Mouse (Mus musculus) heart, embryonic 16.5 days (tissue): ENCODE measurements around the gene Gtdc1. TPM values are rescaled to one million over a fixed set of nuclear protein-coding genes. Genes with fewer than 3 reads are reported as not detected.

ENCODE experiments used
- ATAC-seq: fragments of 200-750 bp; cut with Nextera tagmentation; replicated peaks from 2 replicates; pipeline ENCODE4 v1.8.0; 2017; ENCODE audit warnings: moderate number of reproducible peaks; ENCODE audit not compliant: insufficient read depth, low FRiP score; ENCODE audit errors: extremely low read depth
- H3K27ac ChIP-seq: fragments of 300-500 bp; sonication (generic); 2 replicates; pipeline ENCODE4 v1.5.1; 2014; ENCODE audit warnings: mild to moderate bottlenecking, low read length, control low read depth, moderate library complexity
- H3K27me3 ChIP-seq: fragments of 300-500 bp; sonication (generic); 2 replicates; pipeline ENCODE4 v1.6.1; 2014; ENCODE audit warnings: low read length, mixed read lengths; ENCODE audit not compliant: control insufficient read depth, insufficient read depth
- H3K36me3 ChIP-seq: fragments of 300-500 bp; sonication (generic); 2 replicates; pipeline ENCODE4 v1.6.1; 2014; ENCODE audit not compliant: control insufficient read depth, insufficient read depth
- H3K4me1 ChIP-seq: fragments of 300-500 bp; sonication (generic); 2 replicates; pipeline ENCODE4 v1.6.1; 2014; ENCODE audit warnings: low read length, mixed read lengths; ENCODE audit not compliant: control insufficient read depth, insufficient read depth
- H3K4me2 ChIP-seq: fragments of 300-500 bp; sonication (generic); 2 replicates; pipeline ENCODE4 v1.6.1; 2014; ENCODE audit warnings: low read depth, mild to moderate bottlenecking, control low read depth, low read length
- H3K4me3 ChIP-seq: fragments of 300-500 bp; sonication (generic); 2 replicates; pipeline ENCODE4 v1.5.1; 2014; ENCODE audit warnings: mild to moderate bottlenecking, control low read depth, low read length
- H3K9ac ChIP-seq: fragments of 300-500 bp; sonication (generic); 2 replicates; pipeline ENCODE4 v1.6.1; 2014; ENCODE audit warnings: low read length, control low read depth
- H3K9me3 ChIP-seq: fragments of 300-500 bp; sonication (generic); replicated peaks from 2 replicates; pipeline ENCODE4 v1.6.1; 2016; ENCODE audit warnings: low read length; ENCODE audit not compliant: control insufficient read depth
- WGBS: fragments of 180-500 bp; shearing (Covaris S2); extraction: QIAGEN DNeasy Blood & Tissue Kit; methylation state at CpG from one replicate; pipeline ENCODE4 v1.1.7; 2014; 5-methylcytosine and 5-hydroxymethylcytosine counted together
- polyA plus RNA-seq: library from polyadenylated mRNA; unstranded; fragments of >200 nt; fragmentation: Nextera tagmentation; extraction: Ambion mirVana; gene quantifications from 2 replicates; pipeline ENCODE4 v1.2.1, GENCODE M21; 2015

Gtdc1 gene
- polyA plus RNA-seq, 1 experiment from 2014 or later = 10.9 TPM

DNA sequence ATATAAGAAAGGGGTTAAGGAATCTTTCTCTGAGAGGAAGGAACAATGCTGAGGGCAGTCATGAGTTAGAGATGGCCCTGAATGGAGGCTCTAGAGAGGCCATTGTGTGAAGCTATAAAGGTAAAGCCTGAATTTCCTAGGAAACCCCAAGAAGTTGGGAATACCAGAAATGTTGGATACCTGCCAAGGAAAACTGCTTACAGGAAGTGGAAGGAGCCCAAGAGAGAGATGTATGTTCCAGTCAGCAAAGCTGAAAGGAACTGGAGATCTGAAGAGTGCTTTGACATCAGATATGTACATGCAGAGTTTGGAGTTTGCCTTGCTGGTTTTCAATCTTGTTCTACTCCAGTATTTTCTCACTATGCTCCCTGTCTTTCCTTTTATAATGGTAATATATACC, 268.4 kb downstream of the Gtdc1 start:
- H3K4me3 ChIP-seq = no peak overlapping the region
- H3K4me2 ChIP-seq = no peak overlapping the region
- H3K9me3 ChIP-seq = no peaks in the 10 kb centered on the region
- no peak overlapping the region for H3K27ac ChIP-seq
- no peak overlapping the region for H3K9ac ChIP-seq
- ATAC-seq = no peak
- no peaks in the 10 kb centered on the region for H3K36me3 ChIP-seq
- no peaks in the 10 kb centered on the region for H3K4me1 ChIP-seq
- no peaks in the 10 kb centered on the region for H3K27me3 ChIP-seq

DNA sequence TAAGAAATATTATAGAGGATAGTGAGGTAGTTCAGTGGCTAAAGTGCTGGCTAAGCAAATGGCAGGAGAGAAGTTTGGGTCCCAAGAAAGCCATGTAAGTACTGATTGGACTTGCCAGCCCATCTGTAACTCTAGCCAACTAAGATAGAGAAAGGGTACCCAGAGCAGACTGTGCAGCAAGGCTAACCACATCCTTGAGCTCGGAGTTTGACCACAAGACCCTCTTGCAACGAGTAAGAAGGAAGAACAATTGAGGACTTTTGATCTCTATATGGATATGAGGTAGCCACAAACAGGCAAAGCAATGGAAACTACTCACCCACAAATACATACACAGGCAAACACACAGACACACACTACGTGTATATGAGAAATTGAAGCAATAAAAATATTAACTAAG, 278.9 kb downstream of the Gtdc1 start:
- H3K9me3 ChIP-seq = no peaks in the 10 kb centered on the region
- no peak overlapping the region for H3K9ac ChIP-seq
- H3K36me3 ChIP-seq = no peaks in the 10 kb centered on the region
- no peak overlapping the region for H3K27ac ChIP-seq
- no peak overlapping the region for H3K4me2 ChIP-seq
- H3K4me3 ChIP-seq = no peak overlapping the region
- no peaks in the 10 kb centered on the region for H3K27me3 ChIP-seq
- 75% methylated on average over 3 of the region's 3 CpGs for WGBS
- no peak for ATAC-seq
- H3K4me1 ChIP-seq = no peaks in the 10 kb centered on the region

DNA sequence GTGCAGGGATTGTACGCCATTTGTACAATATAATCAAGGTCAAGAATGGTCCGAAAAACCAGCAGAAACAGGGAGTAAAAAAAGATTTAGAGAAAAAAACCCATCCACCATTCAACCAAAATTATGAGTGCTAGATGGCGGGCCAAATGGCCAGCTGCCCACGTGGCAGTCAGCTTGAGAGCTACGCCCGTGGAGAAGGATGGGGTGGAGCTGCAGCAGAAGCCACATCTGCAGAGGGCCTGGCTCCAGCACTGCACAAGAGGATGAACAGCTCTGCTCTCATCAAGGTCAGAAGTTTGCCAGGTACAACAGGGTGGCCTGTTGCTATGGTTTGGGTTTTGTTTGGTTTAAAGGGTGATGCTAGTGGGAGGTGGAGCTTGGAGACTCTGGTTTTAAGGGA, 281.1 kb downstream of the Gtdc1 start:
- H3K4me3 ChIP-seq = no peak overlapping the region
- H3K27me3 ChIP-seq = no peaks in the 10 kb centered on the region
- no peak overlapping the region for H3K4me2 ChIP-seq
- no peak for ATAC-seq
- H3K36me3 ChIP-seq = no peaks in the 10 kb centered on the region
- no peaks in the 10 kb centered on the region for H3K9me3 ChIP-seq
- H3K27ac ChIP-seq = no peak overlapping the region
- whole genome bisulfite sequencing = 82% methylated on average over 6 of the region's 6 CpGs
- no peak overlapping the region for H3K9ac ChIP-seq
- H3K4me1 ChIP-seq = no peaks in the 10 kb centered on the region

DNA sequence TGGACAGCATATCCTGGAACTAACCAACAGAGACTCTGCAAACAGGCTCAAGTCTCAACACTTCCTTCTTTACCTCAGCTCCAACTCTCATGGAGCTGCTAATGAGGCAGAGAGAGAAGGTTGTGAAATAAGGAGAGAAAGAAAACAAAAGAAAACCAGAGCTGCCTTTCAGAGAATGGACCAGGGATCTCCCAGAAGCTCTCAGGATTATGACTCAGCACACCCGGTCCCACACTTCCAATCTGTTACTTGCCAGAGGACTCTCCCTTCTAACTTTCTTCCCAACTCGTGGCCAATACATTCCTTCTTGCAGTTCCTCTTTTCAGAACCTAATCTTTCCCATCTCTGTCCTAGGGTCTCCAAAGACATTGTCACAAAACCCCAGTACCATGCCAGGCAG, 288.1 kb downstream of the Gtdc1 start:
- no peak for ATAC-seq
- H3K4me3 ChIP-seq = no peak overlapping the region
- H3K4me1 ChIP-seq = no peaks in the 10 kb centered on the region
- H3K27ac ChIP-seq = no peak overlapping the region
- H3K9ac ChIP-seq = no peak overlapping the region
- WGBS = 38% methylated on average over 2 of the region's 2 CpGs
- no peak overlapping the region for H3K4me2 ChIP-seq
- no peaks in the 10 kb centered on the region; the same call in 1 of the 2 replicates for H3K36me3 ChIP-seq
- H3K9me3 ChIP-seq = no peaks in the 10 kb centered on the region
- H3K27me3 ChIP-seq = no peaks in the 10 kb centered on the region

DNA sequence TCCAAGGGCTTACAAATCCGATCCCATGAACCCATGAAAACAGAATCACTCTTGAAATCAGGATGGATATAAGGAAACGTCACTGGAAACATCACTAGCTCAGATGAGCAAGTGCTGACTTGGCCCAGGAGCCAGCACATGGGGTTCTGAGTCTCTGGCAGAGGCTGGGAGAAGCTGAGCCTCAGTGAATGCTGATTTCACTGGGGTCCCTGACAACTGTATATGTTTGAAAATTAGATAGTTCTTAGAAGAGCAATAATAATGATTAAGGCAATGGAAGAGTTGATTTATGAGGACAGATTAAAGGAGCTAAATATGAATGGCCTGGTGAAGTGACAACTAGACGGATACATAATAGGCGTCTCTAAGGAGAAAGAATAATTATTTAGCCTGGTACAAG, 289.3 kb downstream of the Gtdc1 start:
- ATAC-seq = no peak
- H3K27me3 ChIP-seq = no peaks in the 10 kb centered on the region
- H3K9ac ChIP-seq = no peak overlapping the region
- 83% methylated on average over 4 of the region's 4 CpGs for WGBS
- no peak overlapping the region for H3K27ac ChIP-seq
- H3K4me3 ChIP-seq = no peak overlapping the region
- H3K4me1 ChIP-seq = no peaks in the 10 kb centered on the region
- no peaks in the 10 kb centered on the region; the same call in 1 of the 2 replicates for H3K36me3 ChIP-seq
- no peaks in the 10 kb centered on the region for H3K9me3 ChIP-seq
- no peak overlapping the region for H3K4me2 ChIP-seq

DNA sequence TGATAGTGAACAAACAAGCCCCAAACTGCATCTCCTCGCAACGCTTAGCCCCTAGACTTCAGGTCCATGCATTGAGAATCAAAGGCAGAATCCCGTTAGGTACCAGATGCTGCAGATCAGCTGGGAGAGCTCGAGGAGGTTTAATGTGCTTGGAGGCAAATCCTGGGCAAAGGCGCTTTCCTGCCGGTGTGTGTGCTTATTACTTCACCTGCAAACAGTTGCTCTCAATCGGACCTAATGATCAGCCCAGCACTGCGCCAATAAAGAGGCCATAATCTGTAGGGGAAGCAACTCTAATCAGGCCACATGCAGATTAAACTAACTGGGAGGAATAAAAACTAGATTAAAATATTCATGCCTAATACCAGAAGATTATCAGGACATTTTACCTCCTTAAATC, 293.5 kb downstream of the Gtdc1 start:
- Histone ChIP-seq H3K4me3 (no peak overlapping the region), H3K9ac (no peak overlapping the region), H3K9me3 (no peaks in the 10 kb centered on the region), H3K4me2 (no peak overlapping the region), H3K36me3 (no peaks in the 10 kb centered on the region; the same call in 1 of the 2 replicates), H3K4me1 (no peaks in the 10 kb centered on the region), H3K27me3 (no peaks in the 10 kb centered on the region), H3K27ac (no peak overlapping the region)
- WGBS = 87% methylated on average over 8 of the region's 8 CpGs
- ATAC-seq = no peak

DNA sequence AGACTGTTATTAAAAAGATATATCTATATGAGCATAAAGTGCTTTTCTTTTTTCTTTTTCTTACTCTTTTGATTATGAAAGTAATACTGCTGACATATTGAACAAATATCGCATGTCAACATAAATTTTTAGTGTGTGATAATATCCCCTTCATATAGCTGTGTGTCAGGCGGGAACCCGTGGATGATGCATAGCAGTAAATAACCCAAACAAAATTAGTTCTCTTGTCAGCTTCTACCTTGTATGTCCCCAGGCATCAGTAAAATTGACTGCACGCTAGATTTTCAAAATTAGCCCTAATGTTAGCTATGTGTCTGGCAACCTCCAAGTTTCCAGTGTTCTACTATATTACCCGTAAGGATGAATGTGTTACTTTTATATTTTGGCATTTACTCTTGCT, 294.4 kb downstream of the Gtdc1 start:
- H3K27me3 ChIP-seq = no peaks in the 10 kb centered on the region
- ATAC-seq = no peak
- H3K4me2 ChIP-seq = no peak overlapping the region
- H3K9me3 ChIP-seq = no peaks in the 10 kb centered on the region
- no peaks in the 10 kb centered on the region; the same call in 1 of the 2 replicates for H3K36me3 ChIP-seq
- no peak overlapping the region for H3K4me3 ChIP-seq
- WGBS = 90% methylated on average over 5 of the region's 5 CpGs
- H3K4me1 ChIP-seq = no peaks in the 10 kb centered on the region
- no peak overlapping the region for H3K27ac ChIP-seq
- H3K9ac ChIP-seq = no peak overlapping the region

DNA sequence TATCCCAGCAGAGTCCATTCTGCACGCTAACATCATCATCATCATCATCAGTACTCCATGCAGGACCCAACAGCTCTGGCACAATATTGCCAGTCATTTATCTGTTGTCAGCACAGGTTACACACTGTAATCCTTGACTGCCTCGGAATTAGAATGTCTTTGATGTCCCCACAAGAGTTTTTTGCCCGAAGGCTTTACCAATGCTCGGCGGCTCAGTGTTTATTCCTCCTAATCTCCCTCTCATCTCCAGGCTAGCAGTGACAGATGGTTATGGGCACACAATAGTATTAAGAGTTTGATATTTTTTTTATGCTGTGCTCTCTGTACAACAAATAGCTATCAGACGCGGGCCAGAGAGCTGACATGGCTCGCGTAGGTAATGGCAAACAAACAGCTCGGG, 294.9 kb downstream of the Gtdc1 start:
- H3K4me1 ChIP-seq = no peaks in the 10 kb centered on the region
- no peak for ATAC-seq
- 82% methylated on average over 10 of the region's 10 CpGs for WGBS

DNA sequence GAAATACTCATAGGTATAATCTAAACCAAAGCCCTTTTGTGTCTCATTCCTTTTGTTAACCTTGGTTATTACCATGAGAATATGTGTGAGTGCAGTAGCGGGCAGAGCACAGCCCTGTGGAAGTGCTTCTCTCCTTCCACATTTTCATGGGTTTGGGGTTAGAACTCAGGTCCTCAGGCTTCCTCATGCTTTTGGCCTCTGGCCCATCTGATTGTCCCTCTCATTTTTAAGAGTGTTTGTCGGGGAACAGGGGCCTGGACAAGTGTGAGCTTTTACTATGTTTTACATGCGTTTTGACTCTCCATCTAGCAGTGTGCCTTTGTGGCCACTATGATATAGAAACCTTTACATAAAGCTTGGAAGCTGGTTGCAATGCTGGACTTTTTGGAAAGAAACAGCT, 296.4 kb downstream of the Gtdc1 start:
- WGBS = 61% methylated on average over 3 of the region's 3 CpGs
- H3K4me1 ChIP-seq = no peaks in the 10 kb centered on the region
- H3K27ac ChIP-seq = no peak overlapping the region
- no peak overlapping the region for H3K4me3 ChIP-seq
- no peaks in the 10 kb centered on the region; the same call in 1 of the 2 replicates for H3K36me3 ChIP-seq
- no peak overlapping the region for H3K4me2 ChIP-seq
- ATAC-seq = no peak
- no peaks in the 10 kb centered on the region for H3K27me3 ChIP-seq
- H3K9me3 ChIP-seq = no peaks in the 10 kb centered on the region
- no peak overlapping the region for H3K9ac ChIP-seq

More for the DNA sequence above, 294.9 kb downstream of the Gtdc1 start:
- Histone ChIP-seq H3K9me3 (no peaks in the 10 kb centered on the region), H3K4me2 (no peak overlapping the region), H3K9ac (no peak overlapping the region), H3K4me3 (no peak overlapping the region), H3K36me3 (no peaks in the 10 kb centered on the region; the same call in 1 of the 2 replicates), H3K27ac (no peak overlapping the region), H3K27me3 (no peaks in the 10 kb centered on the region)

DNA sequence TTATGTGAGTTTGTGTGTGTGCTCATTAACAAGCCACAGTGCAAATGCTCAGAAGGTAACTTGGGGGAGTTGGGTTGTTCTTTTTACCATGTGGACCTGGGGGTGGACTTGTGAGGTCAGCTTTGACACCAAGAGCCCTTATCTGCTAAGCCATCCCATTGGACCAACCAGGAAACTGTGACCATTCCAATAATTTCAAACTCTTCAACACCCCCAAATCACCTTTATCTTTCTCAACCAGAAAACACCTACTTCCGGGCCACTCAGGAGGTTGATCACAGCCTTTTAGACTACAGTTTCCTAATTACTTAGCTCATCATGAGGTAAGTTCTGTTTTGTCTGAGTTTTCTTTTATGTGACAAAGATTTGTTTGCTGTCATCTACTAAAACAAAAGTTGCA, 298.7 kb downstream of the Gtdc1 start:
- 75% methylated on average over 1 of the region's 1 CpGs for WGBS
- ATAC-seq = no peak

More for the DNA sequence above, 298.7 kb downstream of the Gtdc1 start:
- Histone ChIP-seq H3K4me3 (no peak overlapping the region), H3K9me3 (no peaks in the 10 kb centered on the region), H3K27me3 (no peaks in the 10 kb centered on the region), H3K9ac (no peak overlapping the region), H3K4me2 (no peak overlapping the region), H3K36me3 (no peaks in the 10 kb centered on the region), H3K4me1 (no peaks in the 10 kb centered on the region), H3K27ac (no peak overlapping the region)
